Mouse (Mus musculus) lung, adult 2 months (tissue): Measurements from ENCODE around the gene Pard6b. TPM values are rescaled to one million over a fixed set of nuclear protein-coding genes. Genes with fewer than 3 reads are reported as not detected.
A peak's percentile ranks its signal among the peaks of the same experiment; 100 is the strongest.

Experiments
- DNase-seq: peaks from one replicate; pipeline ENCODE4 v3.0.0; 2022
- H3K4me1 ChIP-seq: fragments of 200-500 bp; 2 replicates; pipeline ENCODE4 v1.6.1; 2011; ENCODE audit warnings: low read length; ENCODE audit not compliant: control insufficient read depth, insufficient read depth
- H3K4me3 ChIP-seq: fragments of 200-500 bp; replicated peaks from 2 replicates; pipeline ENCODE3; 2011; ENCODE audit warnings: low read depth, mild to moderate bottlenecking, control low read depth, low read length; ENCODE audit errors: extremely low read depth
- CTCF ChIP-seq: fragments of 200-500 bp; IDR thresholded peaks from 2 replicates; pipeline ENCODE4 v1.5.1; 2011; ENCODE audit warnings: mild to moderate bottlenecking, low read length, control low read depth; ENCODE audit not compliant: insufficient read depth
- POLR2A ChIP-seq: fragments of 200-500 bp; IDR thresholded peaks from 2 replicates; pipeline ENCODE4 v1.6.1; 2011; ENCODE audit warnings: low read depth, mild to moderate bottlenecking, control low read depth, low read length, borderline replicate concordance; ENCODE audit errors: extremely low read depth
- WGBS: fragments of 180-500 bp; shearing (Covaris S2); methylation state at CpG from one replicate; pipeline ENCODE4 v1.1.7; 2018; 5-methylcytosine and 5-hydroxymethylcytosine counted together
- polyA plus RNA-seq: library from polyadenylated mRNA; depleted of rRNA; stranded (reverse); fragments of >200 nt; gene quantifications from 2 replicates; pipeline ENCODE4 v1.2.3, GENCODE M21; 2012

The Pard6b gene
- polyA plus RNA-seq, 1 experiment, result 60.1 TPM

- Histone ChIP-seq H3K4me3 (no peak overlapping the region), H3K4me1 (no peaks in the 10 kb centered on the region)
- 7% methylated on average over 7 of the region's 7 CpGs for WGBS
- peak; percentile 70 for DNase-seq
- TF ChIP-seq CTCF (peak; percentile 86), POLR2A (no peak)
These were observed 31.1 kb downstream of the Pard6b start for GRCm38 (mm10) chr2:168111902-168112301.

GRCm38 (mm10) chr2:168113263-168113662 lies 32.5 kb downstream of the Pard6b start:
- 88% methylated on average over 9 of the region's 9 CpGs for WGBS
- no peak for TF ChIP-seq CTCF
- no peak for TF ChIP-seq POLR2A
- Histone ChIP-seq H3K4me1 (peaks cover 3% of the 10 kb centered on the region; the same call in 1 of the 2 replicates), H3K4me3 (no peak overlapping the region)
- DNase-seq, result no peak

GRCm38 (mm10) chr2:168113692-168114091 lies 32.9 kb downstream of the Pard6b start:
- Histone ChIP-seq H3K4me3 (no peak overlapping the region), H3K4me1 (peaks cover 3% of the 10 kb centered on the region; the same call in 1 of the 2 replicates)
- TF ChIP-seq POLR2A (no peak), CTCF (no peak)
- no peak for DNase-seq
- 56% methylated on average over 5 of the region's 5 CpGs for WGBS

GRCm38 (mm10) chr2:168114699-168115350 lies 34.0 kb downstream of the Pard6b start:
- no peak for TF ChIP-seq POLR2A
- TF ChIP-seq CTCF, result peak; percentile 36; the same call in 1 of the 2 replicates
- Histone ChIP-seq H3K4me1 (peaks cover 3% of the 10 kb centered on the region; the same call in 1 of the 2 replicates), H3K4me3 (no peak overlapping the region)
- peak; percentile 80 for DNase-seq
- WGBS, result 35% methylated on average over 17 of the region's 17 CpGs

GRCm38 (mm10) chr2:168115826-168116225 lies 35.0 kb downstream of the Pard6b start:
- WGBS, result 82% methylated on average over 3 of the region's 3 CpGs
- no peak overlapping the region for H3K4me3 ChIP-seq
- no peak for DNase-seq
- TF ChIP-seq CTCF (no peak), POLR2A (no peak)
- H3K4me1 ChIP-seq, result peaks cover 3% of the 10 kb centered on the region; the same call in 1 of the 2 replicates

- whole genome bisulfite sequencing, result 2% methylated on average over 37 of the region's 37 CpGs
- no peak for TF ChIP-seq POLR2A
- peak; percentile 46 for TF ChIP-seq CTCF
- peak; percentile 59 for DNase-seq
- Histone ChIP-seq H3K4me3 (peak overlapping the region; percentile 59), H3K4me1 (peaks cover 3% of the 10 kb centered on the region; the same call in 1 of the 2 replicates)
These were observed 36.3 kb downstream of the Pard6b start for GRCm38 (mm10) chr2:168117147-168117546.

- TF ChIP-seq CTCF (no peak), POLR2A (no peak)
- no peak for DNase-seq
- H3K4me1 ChIP-seq, result peaks cover 3% of the 10 kb centered on the region; the same call in 1 of the 2 replicates
These were observed 36.7 kb downstream of the Pard6b start for GRCm38 (mm10) chr2:168117553-168117952.

GRCm38 (mm10) chr2:168117967-168118366 lies 37.2 kb downstream of the Pard6b start:
- WGBS, result 52% methylated on average over 16 of the region's 16 CpGs
- Histone ChIP-seq H3K4me1 (peaks cover 3% of the 10 kb centered on the region; the same call in 1 of the 2 replicates), H3K4me3 (no peak overlapping the region)
- TF ChIP-seq CTCF (no peak), POLR2A (no peak)
- no peak for DNase-seq

More at GRCm38 (mm10) chr2:168117553-168117952, 36.7 kb downstream of the Pard6b start:
- WGBS, result 5% methylated on average over 13 of the region's 13 CpGs
- H3K4me3 ChIP-seq, result peak overlapping the region; percentile 59

GRCm38 (mm10) chr2:168118456-168118855 lies 37.7 kb downstream of the Pard6b start:
- no peak overlapping the region for H3K4me3 ChIP-seq
- 78% methylated on average over 3 of the region's 3 CpGs for WGBS

GRCm38 (mm10) chr2:168119123-168119522 lies 38.3 kb downstream of the Pard6b start:
- no peak for DNase-seq
- no peak overlapping the region for H3K4me3 ChIP-seq
- TF ChIP-seq CTCF, result no peak
- no peak for TF ChIP-seq POLR2A
- WGBS, result 61% methylated on average over 12 of the region's 12 CpGs
- peaks cover 3% of the 10 kb centered on the region; the same call in 1 of the 2 replicates for H3K4me1 ChIP-seq

More at GRCm38 (mm10) chr2:168118456-168118855, 37.7 kb downstream of the Pard6b start:
- TF ChIP-seq CTCF, result no peak
- no peak for TF ChIP-seq POLR2A
- no peak for DNase-seq
- H3K4me1 ChIP-seq, result peaks cover 3% of the 10 kb centered on the region; the same call in 1 of the 2 replicates
